Mouse (Mus musculus) CH12.LX (cell line): ENCODE measurements around the gene AI467606.

Experiments used
- CTCF ChIP-seq, 2 experiments: IDR thresholded peaks in 1 of 2; conservative IDR thresholded peaks in 1 of 2; 2 replicates each; pipeline ENCODE4 v1.5.1; 2011 to 2012; ENCODE audit warnings: low read depth in 2 of 2, low read length in 2 of 2, improper control_type of control experiment in 1 of 2, inconsistent platforms in 1 of 2, mild to moderate bottlenecking in 1 of 2, moderate library complexity in 1 of 2
- KAT2A ChIP-seq: IDR thresholded peaks from 2 replicates; pipeline ENCODE4 v1.6.1; 2012; ENCODE audit warnings: low read length, improper control_type of control experiment, inconsistent platforms; ENCODE audit not compliant: insufficient replicate concordance
- RAD21 ChIP-seq: IDR thresholded peaks from 2 replicates; pipeline ENCODE4 v1.6.1; 2011; ENCODE audit warnings: low read depth, mild to moderate bottlenecking, low read length, improper control_type of control experiment, moderate library complexity
- UBTF ChIP-seq: IDR thresholded peaks from 2 replicates; pipeline ENCODE4 v1.6.1; 2012; ENCODE audit warnings: low read depth, mild to moderate bottlenecking, inconsistent platforms, low read length, improper control_type of control experiment, moderate library complexity
- USF2 ChIP-seq: conservative IDR thresholded peaks from 2 replicates; pipeline ENCODE4 v1.6.1; 2011; ENCODE audit warnings: low read depth, low read length, improper control_type of control experiment
- ZKSCAN1 ChIP-seq: IDR thresholded peaks from 2 replicates; pipeline ENCODE4 v1.6.1; 2012; ENCODE audit warnings: low read depth, inconsistent platforms, low read length, improper control_type of control experiment, borderline replicate concordance

DNA sequence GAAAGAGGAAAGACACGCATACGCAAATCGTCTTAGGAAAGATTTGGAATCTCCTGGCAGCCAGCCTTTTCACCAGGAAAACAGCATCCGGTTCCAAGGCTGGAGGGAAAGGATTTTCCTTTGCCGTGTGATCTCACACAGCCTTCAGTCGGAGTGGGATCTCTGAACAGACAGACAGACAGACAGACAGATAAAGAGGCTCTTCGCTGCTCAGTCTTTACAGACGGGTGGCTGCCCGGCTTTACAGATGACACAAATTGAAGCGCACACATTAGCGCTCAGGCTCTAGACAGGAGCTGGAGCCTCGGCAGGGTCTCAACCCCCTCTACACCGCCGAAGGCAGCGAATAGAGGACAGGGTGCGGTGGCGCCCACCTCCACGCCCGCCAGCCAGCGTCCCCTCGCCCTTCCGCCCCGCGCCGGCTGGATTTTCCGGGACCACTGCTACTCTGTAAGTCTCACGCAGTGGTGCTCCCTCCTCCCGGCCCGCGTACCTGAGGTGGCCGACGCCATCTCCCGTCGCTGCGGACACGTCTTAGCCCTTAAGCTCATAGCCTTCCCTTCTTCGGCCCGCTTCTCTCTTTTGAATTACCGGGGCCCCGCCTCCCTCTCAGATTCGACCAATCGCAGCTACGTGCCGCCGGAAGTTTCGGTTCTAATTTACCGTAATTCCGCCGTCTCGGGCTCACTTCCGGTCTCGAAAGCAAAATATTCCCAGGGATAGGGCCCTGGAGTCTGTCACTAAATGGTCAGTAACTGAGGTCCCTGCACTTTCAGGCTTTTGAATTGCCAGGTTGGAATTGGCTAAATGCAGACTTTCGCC lies 49.1 kb upstream of the AI467606 start, which contains the start of gene Kif22:
- TF ChIP-seq CTCF (conservative IDR thresholded peaks at IDR 0.05 in 1 of 2, IDR thresholded peaks at IDR 0.05 in 1 of 2; ENCODE audit: low read depth in 2 of 2, low read length in 2 of 2) (no peak), KAT2A (peak; percentile 82; the same call in 1 of the 2 replicates), UBTF (no peak), RAD21 (no peak), ZKSCAN1 (no peak), USF2 (no peak)
